Mouse (Mus musculus) intestine, embryonic 15.5 days (tissue): ENCODE measurements around the gene Il25. TPM values are rescaled to one million over a fixed set of nuclear protein-coding genes. Genes with fewer than 3 reads are reported as not detected.

Experiments used
- ATAC-seq: fragments of 200-750 bp; cut with Nextera tagmentation; 2 replicates; pipeline ENCODE4 v1.8.0; 2017; ENCODE audit warnings: moderate TSS enrichment, moderate library complexity
- H3K27ac ChIP-seq: fragments of 300-500 bp; sonication (generic); 2 replicates; pipeline ENCODE4 v1.5.1; 2015; ENCODE audit warnings: mild to moderate bottlenecking, inconsistent platforms
- H3K27me3 ChIP-seq: fragments of 300-500 bp; sonication (generic); replicated peaks from 2 replicates; pipeline ENCODE4 v1.6.1; 2015; ENCODE audit warnings: inconsistent platforms
- H3K36me3 ChIP-seq: fragments of 300-500 bp; sonication (generic); 2 replicates; pipeline ENCODE4 v1.6.1; 2015; ENCODE audit warnings: inconsistent platforms
- H3K4me1 ChIP-seq: fragments of 300-500 bp; sonication (generic); replicated peaks from 2 replicates; pipeline ENCODE4 v1.6.1; 2015; ENCODE audit warnings: inconsistent platforms
- H3K4me2 ChIP-seq: fragments of 300-500 bp; sonication (generic); replicated peaks from 2 replicates; pipeline ENCODE4 v1.6.1; 2015; ENCODE audit warnings: mild to moderate bottlenecking, inconsistent platforms
- H3K4me3 ChIP-seq: fragments of 300-500 bp; sonication (generic); replicated peaks from 2 replicates; pipeline ENCODE4 v1.5.1; 2015; ENCODE audit warnings: inconsistent platforms
- H3K9ac ChIP-seq: fragments of 300-500 bp; sonication (generic); 2 replicates; pipeline ENCODE4 v1.6.1; 2015; ENCODE audit warnings: inconsistent platforms
- H3K9me3 ChIP-seq: fragments of 300-500 bp; sonication (generic); 2 replicates; pipeline ENCODE4 v1.6.1; 2016; ENCODE audit warnings: inconsistent platforms
- WGBS: fragments of 180-500 bp; shearing (Covaris S2); methylation state at CpG from one replicate; pipeline ENCODE4 v1.1.7; 2015; 5-methylcytosine and 5-hydroxymethylcytosine counted together
- polyA plus RNA-seq: library from polyadenylated mRNA; unstranded; fragments of >200 nt; fragmentation: Nextera tagmentation; extraction: Ambion mirVana; gene quantifications from 2 replicates; pipeline ENCODE4 v1.2.1, GENCODE M21; 2015

The Il25 gene
- polyA plus RNA-seq, 1 experiment from 2014 or later: not detected

- Histone ChIP-seq H3K27ac (peak within 1 kb of the TSS; percentile 56), H3K4me2 (no peak within 1 kb of the TSS), H3K4me1 (peaks cover 18% of the 10 kb centered on the region; the same call in 1 of the 2 replicates), H3K4me3 (no peak within 1 kb of the TSS), H3K36me3 (no peaks in the 10 kb centered on the region), H3K9ac (no peak within 1 kb of the TSS), H3K9me3 (no peaks in the 10 kb centered on the region), H3K27me3 (no peaks in the 10 kb centered on the region)
- WGBS: 48% methylated on average over 8 of the region's 8 CpGs
- no peak for ATAC-seq
These were observed 3.7 kb downstream of the Il25 start, which contains the start of gene Cmtm5 for GRCm38 (mm10) chr14:54935904-54936830. TSS of gene Cmtm5 (plus strand) at chr14:54936261.

- Histone ChIP-seq H3K4me2 (no peak overlapping the region), H3K36me3 (no peaks in the 10 kb centered on the region), H3K4me1 (peaks cover 12% of the 10 kb centered on the region; the same call in 1 of the 2 replicates), H3K9ac (no peak overlapping the region), H3K9me3 (no peaks in the 10 kb centered on the region), H3K27me3 (no peaks in the 10 kb centered on the region), H3K27ac (no peak overlapping the region), H3K4me3 (no peak overlapping the region)
- ATAC-seq: no peak
- 53% methylated on average over 6 of the region's 6 CpGs for WGBS
These were observed 4.3 kb downstream of the Il25 start for GRCm38 (mm10) chr14:54936831-54937160.

- no peaks in the 10 kb centered on the region for H3K27me3 ChIP-seq
- H3K4me1 ChIP-seq: peaks cover 8% of the 10 kb centered on the region; the same call in 1 of the 2 replicates
- ATAC-seq: no peak
- WGBS: 87% methylated on average over 16 of the region's 16 CpGs
- H3K4me2 ChIP-seq: no peak overlapping the region
- no peaks in the 10 kb centered on the region for H3K36me3 ChIP-seq
- no peak overlapping the region for H3K9ac ChIP-seq
- H3K4me3 ChIP-seq: no peak overlapping the region
- no peak overlapping the region for H3K27ac ChIP-seq
- no peaks in the 10 kb centered on the region for H3K9me3 ChIP-seq
These were observed 5.1 kb downstream of the Il25 start for GRCm38 (mm10) chr14:54937361-54938182.

- H3K4me3 ChIP-seq: no peak overlapping the region
- H3K4me1 ChIP-seq: 0 out of 2 replicates have a peak, but pooled peaks cover 3% of the 10 kb centered on the region
- no peak overlapping the region for H3K27ac ChIP-seq
- 81% methylated on average over 15 of the region's 15 CpGs for WGBS
- ATAC-seq: no peak
- no peaks in the 10 kb centered on the region for H3K36me3 ChIP-seq
- no peak overlapping the region for H3K9ac ChIP-seq
- no peaks in the 10 kb centered on the region for H3K9me3 ChIP-seq
- no peak overlapping the region for H3K4me2 ChIP-seq
- H3K27me3 ChIP-seq: no peaks in the 10 kb centered on the region
These were observed 6.1 kb downstream of the Il25 start for GRCm38 (mm10) chr14:54938431-54939219.

- Histone ChIP-seq H3K4me3 (no peak overlapping the region), H3K9me3 (no peaks in the 10 kb centered on the region), H3K4me1 (0 out of 2 replicates have a peak, but pooled peaks cover 3% of the 10 kb centered on the region), H3K36me3 (no peaks in the 10 kb centered on the region), H3K27ac (no peak overlapping the region), H3K4me2 (no peak overlapping the region), H3K9ac (no peak overlapping the region), H3K27me3 (no peaks in the 10 kb centered on the region)
- peak; percentile 77 for ATAC-seq
- WGBS: 48% methylated on average over 12 of the region's 12 CpGs
These were observed 7.1 kb downstream of the Il25 start for GRCm38 (mm10) chr14:54939434-54940175.

- H3K4me1 ChIP-seq: 0 out of 2 replicates have a peak, but pooled peaks cover 3% of the 10 kb centered on the region
- no peak overlapping the region for H3K4me2 ChIP-seq
- no peaks in the 10 kb centered on the region for H3K36me3 ChIP-seq
- no peak overlapping the region for H3K9ac ChIP-seq
- no peaks in the 10 kb centered on the region for H3K9me3 ChIP-seq
- H3K27ac ChIP-seq: no peak overlapping the region
- no peaks in the 10 kb centered on the region for H3K27me3 ChIP-seq
- no peak for ATAC-seq
- no peak overlapping the region for H3K4me3 ChIP-seq
- 71% methylated on average over 3 of the region's 3 CpGs for WGBS
These were observed 7.7 kb downstream of the Il25 start for GRCm38 (mm10) chr14:54940176-54940530.

- WGBS: 57% methylated on average over 13 of the region's 13 CpGs
- Histone ChIP-seq H3K4me1 (no peaks in the 10 kb centered on the region), H3K27me3 (no peaks in the 10 kb centered on the region), H3K4me3 (no peak overlapping the region), H3K4me2 (no peak overlapping the region), H3K27ac (no peak overlapping the region), H3K9me3 (no peaks in the 10 kb centered on the region), H3K36me3 (no peaks in the 10 kb centered on the region), H3K9ac (no peak overlapping the region)
- ATAC-seq: no peak
These were observed 8.8 kb downstream of the Il25 start for GRCm38 (mm10) chr14:54941024-54941978.

- Histone ChIP-seq H3K4me1 (no peaks in the 10 kb centered on the region), H3K27ac (no peak overlapping the region)
- no peak for ATAC-seq
These were observed 10.0 kb downstream of the Il25 start for GRCm38 (mm10) chr14:54942479-54942878.

GRCm38 (mm10) chr14:54943971-54944370, 11.5 kb downstream of the Il25 start:
- Histone ChIP-seq H3K27ac (no peak overlapping the region), H3K4me2 (no peak overlapping the region), H3K27me3 (no peaks in the 10 kb centered on the region), H3K9ac (no peak overlapping the region), H3K4me1 (no peaks in the 10 kb centered on the region), H3K9me3 (no peaks in the 10 kb centered on the region), H3K36me3 (no peaks in the 10 kb centered on the region), H3K4me3 (no peak overlapping the region)
- 90% methylated on average over 7 of the region's 7 CpGs for WGBS
- no peak for ATAC-seq

More at GRCm38 (mm10) chr14:54942479-54942878, 10.0 kb downstream of the Il25 start:
- H3K27me3 ChIP-seq: no peaks in the 10 kb centered on the region
- no peaks in the 10 kb centered on the region for H3K36me3 ChIP-seq
- H3K9me3 ChIP-seq: no peaks in the 10 kb centered on the region
- no peak overlapping the region for H3K4me3 ChIP-seq
- 90% methylated on average over 8 of the region's 8 CpGs for WGBS
- no peak overlapping the region for H3K9ac ChIP-seq
- H3K4me2 ChIP-seq: no peak overlapping the region

GRCm38 (mm10) chr14:54944939-54945338, 12.4 kb downstream of the Il25 start:
- 54% methylated on average over 2 of the region's 2 CpGs for WGBS
- no peak for ATAC-seq
- no peak overlapping the region for H3K4me2 ChIP-seq
- no peak overlapping the region for H3K9ac ChIP-seq
- no peaks in the 10 kb centered on the region for H3K9me3 ChIP-seq
- no peak overlapping the region for H3K27ac ChIP-seq
- no peaks in the 10 kb centered on the region for H3K36me3 ChIP-seq
- no peaks in the 10 kb centered on the region for H3K27me3 ChIP-seq
- no peak overlapping the region for H3K4me3 ChIP-seq
- no peaks in the 10 kb centered on the region for H3K4me1 ChIP-seq
